Mouse (Mus musculus) liver, embryonic 14 days (tissue): Measurements from ENCODE around the gene Olfr728. TPM values are rescaled to one million over a fixed set of nuclear protein-coding genes. Genes with fewer than 3 reads are reported as not detected.

ENCODE experiments used
- polyA plus RNA-seq: library from polyadenylated mRNA; depleted of rRNA; stranded (reverse); fragments of >200 nt; gene quantifications from 2 replicates; pipeline ENCODE4 v1.2.3, GENCODE M21; 2012; rRNA removed

Gene Olfr728
- polyA plus RNA-seq = not detected in 2 replicates

DNA sequence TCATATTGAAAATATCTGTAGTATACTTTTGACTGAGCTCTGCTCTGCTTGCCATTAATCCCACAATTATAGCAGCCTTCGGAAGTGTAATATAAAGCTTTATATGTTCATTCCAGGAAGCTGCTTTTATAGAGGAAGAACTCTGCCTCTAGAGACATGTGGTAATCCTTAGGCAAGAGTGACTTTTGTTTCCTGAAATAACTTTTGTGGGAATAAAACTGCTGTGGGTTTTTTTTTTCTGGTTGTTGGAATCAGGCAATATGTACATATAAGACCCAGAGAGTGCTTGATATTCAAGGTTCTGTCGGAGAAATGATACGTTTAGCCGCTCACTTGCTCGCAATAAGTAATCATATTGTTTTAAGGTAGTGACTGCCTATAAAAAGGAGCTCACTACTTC is at the start of gene Olfr728:
Gene Olfr728, minus strand, starts transcription at position 101 of the 400 bp plus-strand sequence.

DNA sequence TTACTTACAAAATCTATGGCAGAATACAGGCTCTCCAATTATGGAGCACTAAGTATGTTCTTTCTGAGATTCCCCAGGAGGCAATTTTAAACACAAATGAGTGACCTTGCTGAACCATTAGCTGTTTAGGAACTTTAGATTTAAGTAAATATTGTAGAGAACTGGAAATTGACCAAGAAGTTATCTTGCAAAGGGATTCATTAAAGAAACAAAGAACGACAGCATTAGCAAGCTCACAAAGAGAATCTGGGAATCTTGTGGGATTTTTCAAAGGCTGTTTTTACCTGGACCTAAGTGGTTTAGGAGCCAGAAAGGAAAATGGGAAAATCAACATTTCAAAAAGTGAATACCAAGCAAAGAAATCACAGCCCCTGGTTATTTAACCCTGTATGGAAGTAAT is 45.6 kb upstream of the Olfr728 start, which contains the start of gene Olfr730:
Gene Olfr730, minus strand, starts transcription at position 101 of the 400 bp plus-strand sequence.

DNA sequence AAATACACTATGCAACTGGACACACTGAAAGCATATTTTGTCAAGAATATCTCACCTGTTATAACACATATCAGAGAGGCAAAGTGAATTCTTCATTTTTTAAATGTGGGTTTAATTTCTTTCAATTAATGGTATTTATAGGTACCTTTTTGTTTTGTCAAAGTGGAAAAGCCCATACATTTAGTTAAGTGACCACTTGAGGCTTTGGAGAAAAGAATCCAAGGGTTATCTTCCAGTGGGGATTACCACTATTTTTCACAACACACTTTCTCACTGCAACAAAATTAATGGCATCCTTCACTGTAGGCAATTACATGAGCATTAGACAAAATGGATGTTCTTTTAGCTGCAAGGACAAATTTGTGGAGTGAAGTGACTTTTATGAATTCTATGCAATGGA is 10.3 kb upstream of the Olfr728 start, which contains the start of gene Olfr729:
Gene Olfr729, minus strand, starts transcription at position 101 of the 400 bp plus-strand sequence.

DNA sequence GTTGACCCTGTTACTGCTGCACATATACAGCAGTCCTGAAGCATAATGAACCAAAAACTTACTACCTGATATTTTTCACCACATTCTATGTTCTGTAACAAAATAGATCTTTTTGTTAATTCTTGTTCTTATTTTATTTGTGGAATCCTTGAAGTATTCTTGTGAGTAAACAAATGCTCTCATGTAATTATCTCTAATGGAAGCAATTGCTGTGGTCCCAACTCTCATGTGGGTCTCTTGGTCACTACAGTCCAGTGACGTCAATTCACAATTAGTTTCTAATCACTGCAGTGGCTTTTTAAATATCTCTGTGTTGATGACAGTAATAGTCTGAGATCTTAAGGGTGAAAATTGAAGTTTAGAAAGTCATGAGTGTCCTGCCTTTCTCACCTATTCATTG is 19.6 kb downstream of the Olfr728 start, which contains the start of gene Olfr727:
Gene Olfr727, plus strand, starts transcription at position 301 of the 400 bp plus-strand sequence.

DNA sequence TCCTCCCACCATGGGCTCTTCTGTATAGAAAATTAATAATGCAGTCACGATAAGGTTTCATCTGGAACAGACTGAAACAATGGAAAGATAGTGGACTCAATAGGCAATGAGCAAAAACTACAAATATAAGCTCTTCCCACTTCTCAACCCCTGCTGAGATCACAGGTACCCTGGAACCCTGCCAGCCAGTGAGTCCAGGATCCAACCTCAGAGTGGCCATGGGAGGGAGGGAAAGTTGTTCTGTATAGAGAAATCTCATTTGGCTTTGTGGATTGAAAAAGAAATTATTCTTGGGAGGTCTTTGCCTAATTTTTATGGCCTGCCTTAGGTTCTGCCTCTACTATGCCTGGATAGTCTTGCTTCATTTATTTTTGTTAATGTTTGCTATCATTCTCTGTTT is 51.6 kb downstream of the Olfr728 start, which contains the start of gene Olfr726:
Gene Olfr726, minus strand, starts transcription at position 101 of the 400 bp plus-strand sequence.

Other genes with a start within 250 kb of the Olfr728 start
- not detected in 2 replicates for gene Olfr722, start 240.7 kb downstream of the Olfr728 start, polyA plus RNA-seq
- gene Olfr723, start 210.9 kb downstream of the Olfr728 start, polyA plus RNA-seq = not detected in 2 replicates
- gene Olfr724, start 179.4 kb downstream of the Olfr728 start, polyA plus RNA-seq = not detected in 2 replicates
- gene Olfr725, start 102.3 kb downstream of the Olfr728 start, polyA plus RNA-seq = not detected in 2 replicates
- not detected in 2 replicates for gene Olfr726, start 51.7 kb downstream of the Olfr728 start, polyA plus RNA-seq
- gene Olfr727, start 19.5 kb downstream of the Olfr728 start, polyA plus RNA-seq = not detected in 2 replicates
- gene Olfr729, start 10.2 kb upstream of the Olfr728 start, polyA plus RNA-seq = not detected in 2 replicates
- not detected in 2 replicates for gene Olfr730, start 45.5 kb upstream of the Olfr728 start, polyA plus RNA-seq
- gene Olfr731, start 99.2 kb upstream of the Olfr728 start, polyA plus RNA-seq = not detected in 2 replicates
- not detected in 2 replicates for gene Olfr732, start 141.5 kb upstream of the Olfr728 start, polyA plus RNA-seq
- not detected in 2 replicates for gene Olfr733, start 158.8 kb upstream of the Olfr728 start, polyA plus RNA-seq
- not detected in 2 replicates for gene Olfr734, start 184.1 kb upstream of the Olfr728 start, polyA plus RNA-seq
- not detected in 2 replicates for gene Olfr735, start 206.2 kb upstream of the Olfr728 start, polyA plus RNA-seq
- 0.05 and 0.07 TPM in 2 replicates for gene Tlr11, start 215.2 kb upstream of the Olfr728 start, polyA plus RNA-seq
- not detected in 2 replicates for gene Olfr736, start 238.5 kb upstream of the Olfr728 start, polyA plus RNA-seq